Comparison of ENCODE assay signal across 8 mouse cellular contexts in the genomic region with DNA sequence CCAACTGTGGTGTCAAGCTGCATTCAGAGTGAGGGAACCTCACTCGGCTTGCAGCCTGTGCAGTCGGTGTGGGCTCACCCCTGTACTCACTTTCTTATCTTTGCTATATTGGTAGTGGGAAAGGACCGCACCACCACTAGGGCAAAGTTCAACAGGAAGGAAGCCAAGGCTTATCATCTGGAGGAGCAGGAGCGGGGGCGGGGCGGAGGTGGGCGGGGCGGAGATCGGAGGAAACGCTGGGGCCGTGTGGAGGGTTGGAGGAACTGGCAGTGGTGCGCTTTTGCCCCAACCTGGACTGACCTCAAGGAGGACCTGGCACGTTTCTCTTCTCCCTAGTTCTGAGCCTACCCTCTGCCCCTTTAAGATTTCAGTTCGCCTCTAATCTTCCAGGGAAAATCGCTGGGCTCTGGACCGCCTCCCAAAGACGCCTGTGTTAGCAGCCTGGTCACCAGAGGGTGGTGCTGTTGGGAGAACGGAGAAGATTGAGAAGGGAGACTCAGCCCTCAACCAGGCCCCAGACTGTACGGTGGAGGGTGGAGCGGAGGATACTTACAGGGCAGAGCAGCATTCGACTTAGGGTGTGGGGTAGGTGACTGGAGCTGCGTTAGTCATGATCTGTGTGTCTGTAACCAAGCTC. TPM values are rescaled to one million over a fixed set of nuclear protein-coding genes. Genes with fewer than 3 reads are reported as not detected.
A peak's percentile ranks its signal among the peaks of the same experiment; 100 is the strongest.
DNase-seq lines count a peak whose midpoint lies in the region; ATAC-seq and TF ChIP-seq lines count a peak whose summit lies in the region.

No protein-coding gene starts in this region.

- intact Hi-C loops in heart, postnatal 14 days (cut with DNase I) = loop anchor here (5.0 to 10.0 kb wide), 2 partner anchors 80 to 517 kb away; no protein-coding TSS in a partner anchor

- peak overlapping the region; percentile 40 for H3K4me3 ChIP-seq in forebrain, embryonic 12.5 days (replicated peaks)
- H3K4me3 ChIP-seq in lung, postnatal 0 days (ENCODE audit: low read depth, low read length) = peak overlapping the region; percentile 33

- peaks cover 10% of the 10 kb centered on the region; the same call in 1 of the 2 replicates for H3K4me1 ChIP-seq in forebrain, embryonic 12.5 days
- peaks cover 16% of the 10 kb centered on the region; the same call in 1 of the 2 replicates for H3K4me1 ChIP-seq in lung, postnatal 0 days (ENCODE audit: insufficient read depth, low read depth, low read length)

- peak; percentile 47; the same call in 1 of the 2 replicates for TF ChIP-seq EP300 in lung, postnatal 0 days (IDR thresholded peaks at IDR 0.05)

- 4% methylated on average over 22 of the region's 22 CpGs for WGBS in forebrain, embryonic 12.5 days
- under 1% methylated on average over 14 of the region's 22 CpGs for WGBS in lung, postnatal 0 days

- peak overlapping the region; percentile 56 for H3K4me2 ChIP-seq in forebrain, embryonic 12.5 days
- H3K4me2 ChIP-seq in lung, postnatal 0 days (replicated peaks; ENCODE audit: low read depth, low read length) = peak overlapping the region; percentile 56

- H3K9me3 ChIP-seq in forebrain, embryonic 12.5 days = no peaks in the 10 kb centered on the region
- H3K9me3 ChIP-seq in lung, postnatal 0 days (ENCODE audit: low read length) = no peaks in the 10 kb centered on the region

- peak; percentile 84 for TF ChIP-seq CTCF in lung, postnatal 0 days (IDR thresholded peaks at IDR 0.05)

- peak; percentile 94 for DNase-seq in MEL-GATA-1-ER (ENCODE audit: extremely low read depth, low read depth)
- DNase-seq in heart, postnatal 14 days = peak; percentile 75 to 86
- DNase-seq in kidney, postnatal 4 days = peak; percentile 82 to 89
- peak; percentile 93 for DNase-seq in lung, postnatal 0 days (ENCODE audit: low spot score)
- DNase-seq in ovary, postnatal 10 days (ENCODE audit: low spot score) = peak; percentile 43
- peak; percentile 68 to 77 for DNase-seq in thymus, postnatal 10 days (ENCODE audit: low spot score in 2 of 2)

- ATAC-seq in cerebellum, adult (ENCODE audit: insufficient number of reproducible peaks, low FRiP score, low TSS enrichment) = peak; percentile 94
- peak; percentile 93 for ATAC-seq in forebrain, embryonic 12.5 days (ENCODE audit: low FRiP score)
- ATAC-seq in lung, postnatal 0 days = peak; percentile 92

- no peaks in the 10 kb centered on the region for H3K36me3 ChIP-seq in forebrain, embryonic 12.5 days (replicated peaks)
- H3K36me3 ChIP-seq in lung, postnatal 0 days (ENCODE audit: insufficient read depth, low read length) = no peaks in the 10 kb centered on the region

- no peak overlapping the region for H3K27ac ChIP-seq in forebrain, embryonic 12.5 days
- H3K27ac ChIP-seq in lung, postnatal 0 days (ENCODE audit: low read length) = peak overlapping the region; percentile 33

- H3K9ac ChIP-seq in forebrain, embryonic 12.5 days = peak overlapping the region; percentile 1; the same call in 1 of the 2 replicates
- H3K9ac ChIP-seq in lung, postnatal 0 days (replicated peaks; ENCODE audit: low read depth) = 0 out of 2 replicates have a peak overlapping the region, but pooled peaks have one; percentile 12

- no peaks in the 10 kb centered on the region for H3K27me3 ChIP-seq in forebrain, embryonic 12.5 days
- H3K27me3 ChIP-seq in lung, postnatal 0 days (replicated peaks; ENCODE audit: insufficient read depth, low read length) = no peaks in the 10 kb centered on the region

RNA-seq across cellular contexts. Expression of gene Sod1, which starts 23.1 kb away (rescaled TPM):
- 837 and 844 TPM in 2 replicates for polyA plus RNA-seq in forebrain, embryonic 12.5 days (2016; fragmentation: Nextera tagmentation; extraction: Ambion mirVana)
- total RNA-seq in heart, postnatal 14 days (2021) = 100 to 1,000 TPM; 463 to 497 TPM
- polyA plus RNA-seq in lung, postnatal 0 days (2015; fragmentation: Nextera tagmentation; extraction: Ambion mirVana) = 1,664 and 1,843 TPM in 2 replicates

RNA-seq across cellular contexts. Expression of gene Tiam1, which starts 53.9 kb away (rescaled TPM):
- polyA plus RNA-seq in forebrain, embryonic 12.5 days (2016; fragmentation: Nextera tagmentation; extraction: Ambion mirVana) = 24.7 and 31.5 TPM in 2 replicates
- total RNA-seq in heart, postnatal 14 days (2021) = 1 to 10 TPM; 6.1 to 7.6 TPM
- 3.7 and 9.3 TPM in 2 replicates for polyA plus RNA-seq in lung, postnatal 0 days (2015; fragmentation: Nextera tagmentation; extraction: Ambion mirVana)

Comparison
In these comparisons a context has a peak if more than half of its experiments do, and no peak if none do; other contexts are left out.
1. DNase-seq: peak in every context shown above with its lines; median percentile 94 in MEL-GATA-1-ER; 93 in lung, postnatal 0 days; 86 in kidney, postnatal 4 days; 80 in heart, postnatal 14 days; 72 in thymus, postnatal 10 days; 43 in ovary, postnatal 10 days.